Mouse (Mus musculus) ES-Bruce4 (cell line): Measurements from ENCODE around the gene Prpf19. TPM values are rescaled to one million over a fixed set of nuclear protein-coding genes. Genes with fewer than 3 reads are reported as not detected.

Source experiments
- H3K27ac ChIP-seq: 2 replicates; pipeline ENCODE4 v1.5.1; 2012; ENCODE audit warnings: low read length, inconsistent platforms; ENCODE audit not compliant: insufficient read depth
- H3K27me3 ChIP-seq: 2 replicates; pipeline ENCODE4 v1.6.1; 2012; ENCODE audit warnings: mild to moderate bottlenecking, low read length, inconsistent platforms; ENCODE audit not compliant: control insufficient read depth, poor library complexity, insufficient read depth, severe bottlenecking
- H3K36me3 ChIP-seq: 2 replicates; pipeline ENCODE4 v1.6.1; 2012; ENCODE audit warnings: inconsistent platforms, mild to moderate bottlenecking, low read length, moderate library complexity; ENCODE audit not compliant: control insufficient read depth, poor library complexity, insufficient read depth, severe bottlenecking
- H3K4me1 ChIP-seq: one replicate; pipeline ENCODE4 v1.8.1; 2011; ENCODE audit warnings: low read length; ENCODE audit not compliant: control insufficient read depth, insufficient read depth
- H3K4me3 ChIP-seq: 2 replicates; pipeline ENCODE4 v1.5.1; 2011; ENCODE audit warnings: low read depth, mild to moderate bottlenecking, low read length
- H3K9ac ChIP-seq: 2 replicates; pipeline ENCODE4 v1.6.1; 2012; ENCODE audit warnings: low read depth, mild to moderate bottlenecking, inconsistent platforms; ENCODE audit not compliant: poor library complexity, severe bottlenecking
- H3K9me3 ChIP-seq: replicated peaks from 2 replicates; pipeline ENCODE4 v1.6.1; 2012; ENCODE audit warnings: mild to moderate bottlenecking, low read length, inconsistent platforms; ENCODE audit not compliant: control insufficient read depth, poor library complexity, insufficient read depth, severe bottlenecking
- CTCF ChIP-seq: IDR thresholded peaks from one replicate; pipeline ENCODE4 v1.8.1; 2011; ENCODE audit warnings: low read depth, low read length
- EP300 ChIP-seq: IDR thresholded peaks from 2 replicates; pipeline ENCODE4 v1.6.1; 2011; ENCODE audit warnings: low read depth, low read length; ENCODE audit not compliant: insufficient read depth
- POLR2A ChIP-seq: IDR thresholded peaks from one replicate; pipeline ENCODE4 v1.8.1; 2011; ENCODE audit warnings: low read length; ENCODE audit not compliant: insufficient read depth
- polyA plus RNA-seq: library from polyadenylated mRNA; stranded (reverse); fragments of >200 nt; gene quantifications from 2 replicates; pipeline ENCODE4 v1.2.4, GENCODE M21; 2011; ENCODE audit warnings: low read depth; ENCODE audit not compliant: missing spikeins, insufficient read depth, insufficient read length

The Prpf19 gene
- polyA plus RNA-seq, 1 experiment: 131 TPM

DNA sequence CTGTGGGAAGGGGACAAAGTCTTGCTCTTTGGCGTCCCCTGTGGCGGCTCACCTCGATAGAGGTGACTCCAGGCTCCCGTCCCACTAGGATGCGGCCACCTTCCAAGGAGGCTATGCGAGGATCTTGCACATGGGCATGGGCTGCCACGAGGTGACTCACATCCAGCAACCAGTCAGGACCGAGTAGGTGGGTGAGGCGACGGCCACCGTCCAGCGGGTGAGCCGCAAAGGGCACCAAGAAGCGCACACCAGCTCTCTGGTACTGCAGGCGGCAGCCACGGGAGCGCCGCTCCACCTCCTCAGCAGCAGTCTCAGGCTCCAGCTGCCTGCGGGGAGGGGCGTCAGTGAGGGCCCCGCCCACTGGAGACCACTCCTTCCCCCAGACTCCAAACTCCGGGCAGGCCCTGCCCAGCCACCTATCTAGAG is 34.9 kb upstream of the Prpf19 start:
- Histone ChIP-seq H3K27ac (no peak overlapping the region), H3K9ac (no peak overlapping the region), H3K36me3 (no peaks in the 10 kb centered on the region), H3K4me1 (no peaks in the 10 kb centered on the region), H3K9me3 (no peaks in the 10 kb centered on the region), H3K27me3 (no peaks in the 10 kb centered on the region), H3K4me3 (peak overlapping the region; percentile 68)
- TF ChIP-seq POLR2A: peak; percentile 54
- no peak for TF ChIP-seq EP300
- TF ChIP-seq CTCF: peak; percentile 45

- Histone ChIP-seq H3K27me3 (no peaks in the 10 kb centered on the region), H3K4me1 (no peaks in the 10 kb centered on the region), H3K9me3 (no peaks in the 10 kb centered on the region), H3K9ac (no peak overlapping the region), H3K36me3 (no peaks in the 10 kb centered on the region), H3K4me3 (no peak overlapping the region), H3K27ac (no peak overlapping the region)
- TF ChIP-seq CTCF (no peak), POLR2A (no peak), EP300 (no peak)
Measured at GRCm38 (mm10) chr19:10866351-10866750, 28.7 kb upstream of the Prpf19 start.

- Histone ChIP-seq H3K9ac (peak overlapping the region; percentile 62; the same call in 1 of the 2 replicates), H3K9me3 (no peaks in the 10 kb centered on the region), H3K27me3 (no peaks in the 10 kb centered on the region), H3K36me3 (no peaks in the 10 kb centered on the region), H3K27ac (no peak overlapping the region), H3K4me1 (no peaks in the 10 kb centered on the region), H3K4me3 (0 out of 2 replicates have a peak overlapping the region, but pooled peaks have one; percentile 23)
- TF ChIP-seq POLR2A (no peak), EP300 (no peak), CTCF (no peak)
Measured at GRCm38 (mm10) chr19:10867946-10868622, 26.9 kb upstream of the Prpf19 start.

DNA sequence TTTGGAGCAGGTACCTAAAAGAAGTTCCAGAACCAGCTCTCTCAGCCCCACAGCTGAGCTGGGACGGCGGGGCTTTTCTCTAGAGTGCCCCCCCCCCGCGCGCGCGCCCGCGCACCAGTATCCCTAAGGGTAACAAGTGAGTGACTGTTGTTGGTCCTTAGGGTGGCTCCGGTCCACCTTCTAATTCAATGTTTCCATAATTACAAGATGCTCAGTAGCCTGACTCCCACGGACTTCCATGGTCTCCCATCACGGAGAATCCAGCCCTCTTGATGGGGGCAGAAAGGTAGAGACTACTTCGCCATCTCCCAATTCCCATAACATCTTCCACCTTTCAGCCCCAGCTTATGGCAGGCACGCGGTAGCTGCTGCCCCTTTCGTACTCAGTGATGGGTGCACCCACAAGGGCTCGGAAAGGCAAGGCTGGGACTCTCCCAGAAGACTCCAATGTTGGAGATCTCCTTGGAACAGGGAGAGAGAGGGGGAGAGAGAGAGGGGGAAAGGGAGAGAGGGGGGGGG is 26.3 kb upstream of the Prpf19 start:
- TF ChIP-seq CTCF (no peak), POLR2A (no peak), EP300 (no peak)
- H3K27ac ChIP-seq: no peak overlapping the region
- H3K36me3 ChIP-seq: no peaks in the 10 kb centered on the region
- H3K9ac ChIP-seq: peak overlapping the region; percentile 62
- no peaks in the 10 kb centered on the region for H3K4me1 ChIP-seq
- no peaks in the 10 kb centered on the region for H3K27me3 ChIP-seq
- H3K4me3 ChIP-seq: peak overlapping the region; percentile 69
- no peaks in the 10 kb centered on the region for H3K9me3 ChIP-seq

GRCm38 (mm10) chr19:10869241-10869885 is 25.7 kb upstream of the Prpf19 start:
- Histone ChIP-seq H3K4me1 (no peaks in the 10 kb centered on the region), H3K4me3 (peak overlapping the region; percentile 69), H3K9ac (peak overlapping the region; percentile 62), H3K27ac (no peak overlapping the region), H3K36me3 (no peaks in the 10 kb centered on the region), H3K9me3 (no peaks in the 10 kb centered on the region), H3K27me3 (no peaks in the 10 kb centered on the region)
- TF ChIP-seq EP300: no peak
- TF ChIP-seq POLR2A: peak; percentile 55
- no peak for TF ChIP-seq CTCF
